Mouse (Mus musculus) C2C12 (cell line): ENCODE measurements around the gene Mmp15.

Source experiments
- CEBPB ChIP-seq: IDR thresholded peaks from one replicate; pipeline ENCODE4 v1.6.1; 2011; ENCODE audit warnings: low read depth, mild to moderate bottlenecking, control low read depth, moderate library complexity
- CTCF ChIP-seq: IDR thresholded peaks from one replicate; pipeline ENCODE4 v1.5.1; 2011; ENCODE audit not compliant: control insufficient read depth, insufficient read depth, insufficient read length
- MAX ChIP-seq: IDR thresholded peaks from one replicate; pipeline ENCODE4 v1.6.1; 2011; ENCODE audit warnings: mild to moderate bottlenecking, control low read depth
- MYOG ChIP-seq: IDR thresholded peaks from one replicate; pipeline ENCODE4 v1.6.1; 2011; ENCODE audit not compliant: control insufficient read depth, insufficient read length; ENCODE audit errors: extremely low read depth
- USF1 ChIP-seq: IDR thresholded peaks from one replicate; pipeline ENCODE4 v1.6.1; 2011; ENCODE audit warnings: low read depth, mild to moderate bottlenecking, control low read depth, moderate library complexity

DNA sequence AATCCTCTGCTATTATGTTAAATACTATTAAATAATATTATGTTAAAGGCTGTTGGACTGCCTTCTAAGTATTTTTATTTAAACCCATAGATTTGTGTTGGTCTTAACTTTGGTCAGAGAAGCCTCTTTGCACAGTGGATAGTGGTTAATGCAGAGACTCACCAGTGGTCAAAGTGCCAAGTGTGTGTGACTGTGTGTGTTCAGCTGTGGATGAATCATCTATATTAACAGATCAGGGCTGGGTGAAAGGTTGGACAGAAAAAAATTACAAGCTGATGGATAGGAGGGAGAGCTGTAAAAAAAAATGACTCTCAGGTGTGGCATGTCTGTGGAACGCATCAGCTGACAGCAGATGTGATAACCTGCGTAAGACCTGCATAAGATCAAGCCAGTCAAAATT, 11.8 kb downstream of the Mmp15 start:
- no peak for TF ChIP-seq CTCF
- no peak for TF ChIP-seq MYOG
- no peak for TF ChIP-seq MAX
- no peak for TF ChIP-seq USF1
- no peak for TF ChIP-seq CEBPB
